Mouse (Mus musculus) liver, postnatal 0 days (tissue): Measurements from ENCODE around the gene Ndrg3.

Source experiments
- CTCF ChIP-seq: sonication (generic); IDR thresholded peaks from 2 replicates; pipeline ENCODE4 v1.5.1; 2016; ENCODE audit warnings: antibody characterized with exemption, low read depth
- EP300 ChIP-seq: IDR thresholded peaks from 2 replicates; pipeline ENCODE4 v1.6.1; 2016; ENCODE audit warnings: antibody characterized with exemption, low read depth, mild to moderate bottlenecking

- TF ChIP-seq CTCF (no peak), EP300 (0 out of 2 replicates have a peak, but pooled peaks have one; percentile 29)
These were observed 9.0 kb downstream of the Ndrg3 start for GRCm38 (mm10) chr2:156982864-156983263.
